Mouse (Mus musculus) bone marrow macrophage, adult 2 months (primary cell): ENCODE data around the gene Ptgfrn.

Experiments
- CTCF ChIP-seq: IDR thresholded peaks from 2 replicates; pipeline ENCODE4 v1.5.1; 2012; ENCODE audit warnings: low read depth, mild to moderate bottlenecking, low read length, moderate library complexity
- POLR2A ChIP-seq: IDR thresholded peaks from 2 replicates; pipeline ENCODE4 v1.6.1; 2012; ENCODE audit warnings: mild to moderate bottlenecking, low read depth, low read length, borderline replicate concordance

DNA sequence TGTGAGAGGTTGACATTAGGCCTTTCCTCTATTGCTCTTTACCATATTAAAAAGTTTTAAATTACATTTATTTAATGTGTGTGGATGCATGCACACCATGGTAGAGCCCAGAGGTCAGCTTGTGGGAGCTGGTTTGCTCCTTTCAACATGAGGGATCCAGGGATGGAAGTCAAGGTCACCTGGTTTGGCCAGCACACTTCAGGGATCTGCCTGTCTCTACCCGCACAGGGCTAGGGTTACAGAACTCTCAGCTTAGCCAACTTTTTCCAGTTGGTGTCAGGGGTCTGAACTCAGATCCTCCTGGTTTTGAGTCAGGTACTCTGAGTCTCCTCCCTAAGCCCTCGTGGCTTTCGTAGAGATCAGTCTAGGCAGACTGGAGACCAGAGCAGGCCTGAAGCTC, 19.5 kb upstream of the Ptgfrn start:
- TF ChIP-seq CTCF (no peak), POLR2A (no peak)
